Mouse (Mus musculus): ENCODE results near the gene C2cd4c.

Gene C2cd4c

DNA sequence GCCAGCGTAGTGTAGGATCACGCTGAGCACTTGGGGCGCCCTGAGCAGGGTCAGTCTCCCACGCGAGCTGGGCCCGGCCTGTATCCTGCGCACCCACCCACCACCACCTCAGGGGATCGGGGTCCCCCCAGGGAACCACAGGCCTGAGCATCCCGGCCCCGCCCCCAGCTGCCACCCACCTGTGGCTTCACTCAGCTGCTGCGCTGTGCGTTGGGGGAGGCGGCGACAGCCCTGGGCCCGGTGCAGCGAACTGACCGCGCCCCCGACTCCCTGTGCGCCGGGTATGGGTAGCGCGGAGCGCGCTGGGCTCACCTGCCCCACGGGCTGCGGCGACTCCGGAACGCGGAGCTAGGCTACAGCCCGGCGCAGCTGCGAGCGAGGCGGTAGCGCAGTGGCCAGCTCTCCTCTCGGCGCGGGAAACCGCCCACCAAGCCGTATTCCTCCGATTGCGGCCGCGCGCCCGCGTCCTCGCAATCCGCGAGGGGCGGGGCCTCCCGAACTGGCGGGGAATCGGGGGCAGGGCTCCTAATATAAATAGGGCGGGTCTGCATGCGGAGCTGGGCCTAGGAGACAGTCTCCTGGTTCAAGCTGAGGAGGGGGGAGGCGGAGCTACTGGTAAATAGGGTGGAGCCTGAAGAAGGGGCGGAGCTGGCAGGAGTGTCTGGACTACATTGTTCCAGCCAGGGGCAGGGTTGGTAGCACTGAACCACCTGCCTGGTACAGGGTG lies at the start of gene C2cd4c:
C2cd4c (minus strand) TSS at position 448 of the 727 bp plus-strand sequence.
- DNase-seq (ENCODE audit: low spot score in 2 of 2): peak; percentile 62 to 72

DNA sequence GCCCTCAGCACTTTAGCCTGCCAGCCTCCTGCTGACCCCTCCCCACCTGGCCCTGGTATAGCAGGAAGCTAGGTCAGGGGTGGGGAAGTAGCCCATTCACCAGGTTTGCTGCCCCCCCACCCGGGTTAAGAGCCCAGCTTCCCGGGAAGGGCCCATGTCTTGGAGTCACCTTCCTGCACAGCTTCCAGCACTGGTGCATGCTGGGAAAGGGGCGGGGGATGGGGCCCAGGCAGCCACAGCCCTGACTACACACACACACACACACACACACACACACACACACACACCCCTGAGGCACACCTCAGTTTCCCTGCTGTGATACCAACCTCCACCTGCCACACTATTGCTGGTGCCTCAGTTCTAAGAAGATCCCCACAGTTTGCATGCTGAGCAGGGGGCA lies 48.0 kb upstream of the C2cd4c start:
- no peak for DNase-seq (ENCODE audit: low spot score in 2 of 2)

DNA sequence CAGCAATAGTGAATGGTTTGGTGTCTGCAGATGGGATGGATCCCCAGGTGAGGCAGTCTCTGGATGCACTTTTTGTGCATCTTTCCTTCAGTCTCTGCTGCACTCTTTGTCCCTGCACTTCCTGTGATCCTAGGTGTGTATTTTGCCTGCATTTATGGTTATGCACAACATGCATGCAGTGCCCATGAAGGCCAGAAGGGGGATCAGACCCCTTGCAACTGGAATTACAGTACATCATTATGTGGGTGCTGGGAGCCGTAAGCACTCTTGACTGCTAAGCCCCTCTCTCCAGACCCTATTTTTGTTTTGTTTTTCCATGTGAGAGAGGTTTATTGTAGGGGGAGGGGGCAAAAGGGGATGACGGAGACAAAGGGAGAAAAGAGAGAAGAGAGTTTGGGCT lies 46.5 kb upstream of the C2cd4c start:
- DNase-seq (ENCODE audit: low spot score in 2 of 2): no peak

DNA sequence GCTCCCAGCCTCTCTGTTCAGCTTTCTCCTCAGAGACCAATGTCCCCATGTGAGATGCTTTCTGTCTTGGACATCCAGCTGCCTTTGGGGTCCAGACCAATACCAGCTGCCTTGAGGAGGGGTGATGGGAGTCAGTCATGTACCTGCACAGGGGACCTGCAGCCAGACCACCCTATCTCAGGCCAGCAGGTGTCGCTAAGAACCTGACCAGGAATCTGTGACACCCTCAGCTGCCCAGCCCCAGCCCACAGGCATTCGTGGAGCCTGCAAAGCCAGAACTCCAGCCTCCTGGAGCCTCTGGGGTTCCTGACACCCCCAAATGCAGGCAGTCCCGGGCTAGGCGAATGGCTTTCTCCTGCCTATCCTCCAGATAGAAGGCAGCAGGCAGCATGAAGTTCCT lies 45.0 kb upstream of the C2cd4c start:
- DNase-seq (ENCODE audit: low spot score in 2 of 2): no peak

DNA sequence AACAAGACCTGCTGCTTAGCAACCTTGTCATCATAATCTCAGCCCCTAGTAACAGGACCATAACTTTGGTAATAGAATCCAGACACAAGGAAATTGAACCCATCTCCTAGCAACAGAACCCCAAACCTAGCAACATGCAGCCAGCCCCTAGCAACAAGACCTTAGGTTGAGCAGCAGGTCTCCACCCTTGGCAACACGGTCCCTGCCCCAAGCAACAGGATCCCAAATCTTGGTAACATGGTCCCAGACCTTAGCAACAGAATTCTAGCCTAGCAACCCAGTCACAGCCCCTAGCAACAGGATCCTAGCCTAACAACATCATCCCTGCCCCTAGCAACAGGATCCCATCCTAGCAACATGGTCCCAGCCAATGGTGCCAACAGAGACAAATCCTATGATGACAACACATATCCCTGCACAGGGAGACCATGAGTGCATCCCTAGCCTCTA lies 41.1 kb upstream of the C2cd4c start:
- peak; percentile 61 to 78 for DNase-seq (ENCODE audit: low spot score in 2 of 2)

DNA sequence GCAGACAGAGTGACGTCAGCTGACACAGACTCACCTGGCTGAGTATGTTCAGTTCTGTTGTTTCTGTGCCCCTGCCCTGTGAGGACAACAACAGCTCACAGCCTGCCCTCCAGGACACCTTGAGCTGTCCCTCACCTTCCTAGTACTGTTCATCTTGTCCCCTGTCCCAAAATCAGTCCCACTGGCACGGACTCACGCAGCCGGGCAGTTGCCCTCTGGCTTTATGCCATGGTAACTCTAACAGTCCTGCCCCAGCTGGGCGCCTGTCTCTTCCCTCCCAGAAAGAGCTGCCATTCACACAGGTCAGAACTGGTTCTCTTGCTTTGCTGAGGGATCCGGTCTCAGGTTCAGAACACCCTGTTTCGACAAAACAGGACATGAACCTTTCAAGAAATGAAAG lies 39.0 kb upstream of the C2cd4c start:
- no peak for DNase-seq (ENCODE audit: low spot score in 2 of 2)

DNA sequence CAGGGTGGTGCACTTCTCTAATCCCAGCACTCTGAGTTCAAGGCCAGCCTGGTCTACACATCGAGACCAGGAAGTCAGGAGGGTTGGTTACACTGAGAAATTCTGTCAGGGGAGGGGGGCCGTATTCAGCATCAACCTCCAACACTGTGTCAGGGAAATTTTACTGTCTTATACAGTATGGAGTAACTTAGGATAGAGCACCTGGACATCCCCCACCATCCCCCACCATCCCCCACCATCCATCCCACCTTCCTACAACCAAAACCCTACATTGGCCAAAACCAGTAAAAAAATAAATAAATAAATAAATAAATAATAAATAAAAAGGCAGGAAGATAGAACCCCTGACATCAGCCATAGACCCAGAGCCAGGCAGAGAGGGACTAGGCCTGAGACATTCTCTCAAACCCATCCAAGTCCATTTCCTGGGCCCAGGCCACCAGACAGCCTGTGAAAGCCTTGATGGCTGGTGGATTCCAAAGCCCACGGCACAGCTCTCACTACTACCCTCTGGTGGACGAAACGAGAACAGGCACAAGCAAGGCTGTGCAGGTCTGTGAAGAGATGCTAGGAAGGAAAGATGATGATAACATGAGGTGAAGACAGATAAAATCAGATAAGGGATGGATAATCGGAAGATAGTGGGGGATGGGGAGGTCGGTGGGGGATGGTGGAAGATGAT lies 35.4 kb upstream of the C2cd4c start:
- peak in 1 of 2 experiments; percentile 69 for DNase-seq (ENCODE audit: low spot score in 2 of 2)

DNA sequence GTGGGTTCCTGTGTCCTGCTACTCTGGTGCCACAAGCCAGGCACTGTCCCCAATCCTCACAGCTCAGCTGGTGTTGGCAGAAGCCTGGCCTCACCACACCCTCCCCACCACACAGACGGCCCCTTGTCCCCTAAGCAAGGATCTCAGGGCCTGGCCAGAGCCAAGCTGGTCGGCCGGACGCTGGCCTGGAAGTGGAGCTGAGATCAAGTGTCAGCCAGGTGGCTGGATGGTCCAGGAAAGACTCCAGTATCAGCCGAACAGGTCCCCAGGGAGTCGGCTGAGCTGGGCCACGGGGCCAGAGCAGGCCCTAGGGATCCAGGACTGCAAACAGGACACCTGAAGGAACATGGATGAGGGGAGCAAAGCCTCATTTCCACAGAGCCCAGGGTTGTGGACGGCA lies 31.9 kb upstream of the C2cd4c start, which contains the start of gene Odf3l2:
Odf3l2 (minus strand) TSS at position 28 of the 400 bp plus-strand sequence.
- no peak for DNase-seq (ENCODE audit: low spot score in 2 of 2)

DNA sequence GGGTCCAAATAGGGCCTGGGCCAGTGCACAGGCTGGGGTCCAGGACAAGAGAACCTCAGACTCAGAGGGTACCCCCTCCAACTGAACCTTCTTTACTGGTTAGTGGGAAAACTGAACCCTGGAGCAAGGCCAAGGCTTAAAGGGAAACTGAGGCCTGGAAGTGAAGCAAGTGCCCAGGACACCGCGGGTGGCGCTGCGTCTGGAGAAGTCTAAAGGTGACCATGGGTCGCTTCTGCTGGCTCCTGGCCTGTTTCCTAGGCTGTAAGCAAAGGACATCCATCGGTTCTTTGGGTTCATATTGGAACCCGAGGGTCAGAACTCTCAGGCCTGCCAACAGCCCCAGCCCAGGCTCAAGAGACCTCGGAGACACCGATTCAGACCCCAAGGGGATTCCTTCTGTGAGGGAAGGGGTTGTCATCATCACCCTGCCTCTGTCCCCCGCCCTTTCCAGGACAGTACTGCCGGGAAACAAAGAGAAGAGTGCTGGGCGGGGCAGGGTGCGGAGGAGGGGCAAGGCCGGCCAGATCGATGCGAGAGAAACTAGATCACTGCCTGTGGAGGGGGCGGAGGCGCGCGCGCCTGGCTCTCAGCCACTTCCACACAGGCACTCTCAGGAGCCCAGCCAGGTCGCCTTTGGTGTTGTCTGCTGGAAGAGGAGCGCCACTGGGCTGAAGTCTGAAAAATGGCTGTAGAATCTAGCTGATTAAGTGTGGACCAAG lies 24.8 kb upstream of the C2cd4c start:
- peak in 1 of 2 experiments; percentile 42 for DNase-seq (ENCODE audit: low spot score in 2 of 2)

DNA sequence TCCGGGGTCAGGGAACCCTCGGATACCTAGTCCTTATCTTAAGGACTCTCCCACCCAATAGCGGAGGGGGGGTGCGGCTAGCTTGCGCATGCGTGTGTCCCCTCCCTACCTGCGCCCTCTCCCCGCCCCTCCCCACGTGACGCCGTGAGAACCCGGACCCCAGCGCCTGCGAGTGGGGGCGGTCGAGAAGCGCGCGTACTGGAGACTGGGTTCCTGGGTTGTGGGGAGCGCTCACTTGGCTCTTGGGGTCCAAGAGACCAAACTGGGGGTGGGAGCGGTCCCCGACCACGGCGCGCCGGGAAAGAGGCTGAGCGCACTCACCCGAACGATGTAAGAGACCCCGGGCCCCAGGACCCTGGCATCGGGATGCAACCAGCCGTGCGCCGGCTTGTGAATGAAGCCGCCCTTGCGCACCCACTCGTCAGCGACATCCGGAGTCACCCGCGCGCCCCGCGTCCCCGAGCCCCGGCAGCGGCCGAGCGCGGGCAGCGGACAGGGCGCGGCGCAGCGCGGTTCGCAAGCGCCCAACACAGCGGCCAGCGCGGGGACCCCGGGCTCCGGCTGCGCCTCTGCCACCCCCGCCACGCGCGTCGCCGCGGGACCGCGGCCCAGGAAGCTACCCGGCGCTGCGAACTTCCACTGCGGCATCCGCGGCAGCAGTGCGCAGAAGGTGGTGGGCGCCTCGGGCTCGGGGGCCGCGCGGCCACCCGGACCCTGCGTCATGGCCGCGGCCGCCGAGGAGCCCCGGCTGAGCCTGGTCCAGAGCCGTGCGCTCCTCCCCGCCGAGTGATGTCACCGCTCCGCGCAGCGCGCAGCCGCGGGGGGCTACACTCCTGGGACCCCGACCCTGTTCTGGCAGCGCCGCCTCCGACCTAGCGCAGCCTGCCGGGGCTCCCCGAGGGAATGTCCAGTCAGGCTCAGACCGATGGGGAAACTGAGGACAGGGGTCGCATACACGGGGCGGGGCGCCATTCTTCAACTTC lies 23.6 kb upstream of the C2cd4c start, which contains the start of gene Shc2:
Shc2 (minus strand) TSS at position 791 of the 983 bp plus-strand sequence.
- DNase-seq (ENCODE audit: low spot score in 2 of 2): peak; percentile 80 to 85

DNA sequence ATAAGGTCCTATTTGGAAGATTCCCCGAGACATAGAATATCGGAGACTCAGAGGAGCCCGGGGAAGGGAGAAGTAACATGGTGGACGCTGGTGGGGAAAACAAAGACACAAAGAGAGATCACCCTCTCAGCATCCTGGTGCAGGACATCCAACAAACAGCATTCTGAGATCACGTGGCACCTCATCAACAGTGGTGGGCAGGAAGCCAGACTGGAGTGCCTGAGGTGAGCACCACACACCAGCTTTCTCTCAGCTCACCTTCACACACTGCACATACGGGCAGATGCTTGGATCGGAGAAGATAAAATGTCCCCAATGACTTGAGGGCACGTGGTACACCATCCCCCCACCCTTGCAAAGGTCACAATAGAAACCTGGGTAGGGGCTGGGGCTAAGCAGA lies 22.5 kb upstream of the C2cd4c start:
- DNase-seq (ENCODE audit: low spot score in 2 of 2): no peak

DNA sequence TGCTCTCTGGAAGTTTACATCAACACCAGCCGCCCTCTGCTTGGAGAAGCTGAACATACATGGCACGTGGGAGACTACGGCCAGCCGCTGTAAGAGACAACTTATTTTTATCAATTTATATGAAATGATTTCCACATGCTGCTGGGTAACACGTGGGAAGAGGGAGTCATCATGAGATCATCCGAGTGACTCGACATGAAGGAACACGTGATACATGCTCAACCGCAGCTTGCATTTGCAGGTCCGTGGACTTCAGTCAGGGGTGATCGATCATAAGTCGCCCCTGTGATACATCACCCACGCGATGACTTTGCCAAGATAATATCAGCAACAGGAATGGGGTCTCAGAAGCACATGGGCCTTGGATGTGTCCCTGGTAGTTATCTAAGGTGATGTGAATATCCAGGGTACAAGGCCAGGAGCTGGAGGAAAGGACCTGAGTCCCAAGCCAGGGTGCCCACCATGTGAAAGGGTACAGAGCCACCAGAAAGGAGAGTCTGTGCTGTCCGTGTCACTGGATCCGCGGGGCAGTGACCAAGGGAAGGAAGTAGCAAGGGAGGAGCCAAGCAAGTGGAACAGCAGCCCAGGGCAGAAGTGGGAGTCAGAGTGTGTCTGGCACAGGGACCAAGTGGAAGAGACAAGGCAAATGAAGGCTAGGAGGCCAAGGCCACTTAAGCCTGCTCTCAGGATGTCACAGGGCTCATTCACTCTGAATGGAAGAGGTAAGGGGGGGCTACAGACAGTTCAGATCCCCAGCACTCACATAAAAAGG lies 19.4 kb upstream of the C2cd4c start:
- DNase-seq (ENCODE audit: low spot score in 2 of 2): no peak

DNA sequence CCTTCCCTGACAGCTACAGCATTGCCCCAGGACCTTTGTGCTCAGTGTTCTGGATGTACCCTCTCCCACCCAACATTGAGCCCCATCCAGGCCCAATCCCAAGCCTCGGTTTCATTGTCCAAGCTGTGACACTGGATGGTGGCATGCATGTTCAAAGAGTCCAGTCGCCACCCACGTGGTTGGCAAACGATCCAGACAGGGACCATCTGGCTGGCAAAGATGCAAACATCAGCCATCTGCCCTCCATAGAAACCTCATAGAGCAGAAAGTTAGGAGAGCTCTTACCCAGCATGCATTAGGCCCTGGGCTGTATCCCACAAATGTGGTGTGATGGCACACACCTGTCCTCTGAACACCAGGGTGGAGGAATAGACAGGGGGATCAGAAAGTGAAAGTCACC lies 17.6 kb upstream of the C2cd4c start:
- DNase-seq (ENCODE audit: low spot score in 2 of 2): no peak

DNA sequence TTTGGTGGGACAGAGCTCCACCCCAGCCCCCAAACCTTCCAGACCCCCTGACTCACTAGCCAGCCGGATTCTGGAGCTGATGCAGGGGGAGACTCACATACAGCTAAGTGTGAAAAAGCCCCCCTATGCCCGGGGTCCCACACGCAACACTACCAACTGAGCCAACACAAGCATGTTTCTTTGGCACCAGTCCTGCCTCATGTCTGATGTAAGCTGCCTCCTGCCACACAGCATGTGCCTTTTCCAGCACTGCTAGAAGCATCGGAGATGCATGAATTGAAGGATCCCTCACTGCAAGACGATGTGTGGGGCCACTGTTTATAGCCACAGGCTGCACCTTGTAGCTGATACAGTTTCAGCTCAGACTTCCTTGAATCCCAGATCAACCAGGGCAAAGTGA lies 14.6 kb upstream of the C2cd4c start:
- DNase-seq (ENCODE audit: low spot score in 2 of 2): no peak

DNA sequence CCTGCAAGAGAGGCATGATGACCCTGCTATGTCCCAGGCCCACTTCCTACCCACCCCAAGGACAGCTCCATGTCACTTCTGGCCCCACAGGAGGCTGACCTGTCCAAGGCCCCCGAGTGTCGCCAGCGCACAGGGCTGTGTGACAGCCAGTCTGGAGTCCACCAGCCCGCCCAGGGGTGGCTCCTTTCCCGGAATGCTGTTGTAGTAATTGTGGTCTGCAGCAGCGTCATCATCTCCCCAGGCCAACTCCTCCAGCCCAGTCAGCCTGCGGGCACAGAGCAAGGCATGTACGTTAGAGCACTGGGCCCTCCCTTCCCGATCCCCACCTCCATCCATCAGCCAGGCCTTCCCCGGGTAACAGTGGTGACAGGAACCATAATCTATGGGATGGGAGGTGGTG lies 12.3 kb upstream of the C2cd4c start:
- DNase-seq (ENCODE audit: low spot score in 2 of 2): no peak

DNA sequence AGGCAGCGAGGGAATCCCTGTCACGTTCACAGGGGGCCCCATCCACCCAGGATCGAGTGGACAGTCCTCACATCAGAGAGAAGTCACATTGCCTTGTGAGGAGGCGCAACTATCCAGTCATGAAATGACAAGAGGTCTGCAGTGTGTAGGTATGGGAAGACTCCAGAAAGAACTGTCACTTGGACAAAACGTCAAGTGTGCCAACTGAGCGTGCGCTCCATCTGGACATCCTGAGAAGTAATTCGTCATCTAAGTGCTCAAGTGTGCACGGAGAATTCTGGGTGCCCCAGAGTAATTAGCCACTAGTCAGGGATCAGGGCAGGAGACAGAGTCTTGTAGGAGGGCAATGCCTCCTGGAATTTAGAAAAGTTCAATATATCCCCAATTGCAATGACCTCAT lies 11.6 kb upstream of the C2cd4c start:
- no peak for DNase-seq (ENCODE audit: low spot score in 2 of 2)

DNA sequence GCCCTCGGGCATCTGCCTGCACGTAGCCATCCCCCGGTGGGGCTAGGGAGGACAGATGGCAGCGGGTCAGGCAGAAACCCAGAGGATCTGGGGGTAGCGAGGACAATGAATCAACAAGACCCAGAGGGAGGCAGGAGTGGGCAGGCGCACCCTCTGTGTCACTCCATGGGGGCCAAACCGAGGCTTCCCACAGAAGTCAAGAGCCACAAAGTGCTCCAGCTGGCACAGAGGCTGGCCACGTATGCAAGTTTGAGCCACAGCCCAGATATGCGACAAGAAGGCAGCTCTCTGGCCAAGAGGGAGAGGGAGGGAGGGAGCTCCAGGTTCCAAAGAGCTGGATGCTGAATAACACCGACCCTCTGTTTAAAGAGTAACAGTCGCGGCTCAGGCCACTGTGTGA lies 10.1 kb upstream of the C2cd4c start:
- DNase-seq (ENCODE audit: low spot score in 2 of 2): no peak

DNA sequence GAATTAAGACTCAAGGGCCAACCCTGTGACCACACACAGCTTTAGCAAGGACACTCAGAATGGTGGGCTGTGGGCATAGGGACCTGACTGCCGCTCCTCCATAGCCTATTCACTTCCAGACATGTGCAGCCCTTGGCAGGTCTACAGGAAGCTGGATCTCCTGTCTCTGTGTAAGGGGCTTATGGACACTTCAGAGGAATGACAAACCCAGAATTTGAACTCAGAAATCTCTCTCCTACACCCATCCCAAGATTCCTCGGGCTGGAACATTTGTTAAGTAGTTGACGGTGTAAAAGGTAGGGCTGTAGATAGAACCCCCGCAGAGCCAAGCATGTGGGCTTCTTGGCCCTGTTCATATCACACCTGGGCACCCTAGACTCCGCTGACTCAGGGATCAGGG lies 2.6 kb upstream of the C2cd4c start:
- no peak for DNase-seq (ENCODE audit: low spot score in 2 of 2)

DNA sequence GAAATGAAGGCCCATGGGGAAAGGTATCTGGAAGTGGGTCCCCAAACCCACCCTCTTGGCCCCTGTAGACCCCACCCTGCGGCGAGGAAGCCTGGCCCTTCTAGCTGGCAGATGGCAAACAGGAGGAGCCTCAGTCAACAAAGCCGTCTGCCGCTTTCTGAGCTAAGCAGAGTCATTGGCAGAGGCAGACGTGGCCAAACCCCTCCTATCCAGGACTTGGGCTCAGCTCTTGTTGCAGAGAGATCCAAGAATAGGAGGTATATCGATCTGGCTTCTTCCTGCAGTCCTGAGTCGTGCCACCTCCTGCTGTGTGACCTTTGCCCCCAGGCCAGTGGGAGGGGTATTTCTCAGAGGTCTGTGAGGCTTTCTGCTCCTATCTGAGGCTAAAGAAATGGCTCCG lies 2.0 kb upstream of the C2cd4c start:
- no peak for DNase-seq (ENCODE audit: low spot score in 2 of 2)

DNA sequence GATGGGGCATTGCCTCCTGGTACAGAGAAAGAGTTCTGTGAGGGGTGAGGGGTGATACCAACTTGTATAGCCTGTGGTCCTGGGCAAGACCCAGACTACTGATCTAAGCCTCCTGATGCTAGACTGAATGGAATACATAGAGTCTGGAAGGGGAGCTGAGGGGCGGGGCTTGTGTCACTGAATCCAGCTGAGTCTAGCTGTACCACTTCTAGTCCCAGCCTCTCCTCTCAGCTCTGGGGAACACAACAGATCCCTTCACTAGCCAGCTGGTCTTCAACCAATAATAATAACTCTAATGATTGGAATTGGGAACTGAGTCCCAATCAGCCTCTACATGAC lies 449 bp upstream of the C2cd4c start:
- no peak for DNase-seq (ENCODE audit: low spot score in 2 of 2)

Data from frontal cortex, postnatal 10 days (tissue).